In the genomic region with DNA sequence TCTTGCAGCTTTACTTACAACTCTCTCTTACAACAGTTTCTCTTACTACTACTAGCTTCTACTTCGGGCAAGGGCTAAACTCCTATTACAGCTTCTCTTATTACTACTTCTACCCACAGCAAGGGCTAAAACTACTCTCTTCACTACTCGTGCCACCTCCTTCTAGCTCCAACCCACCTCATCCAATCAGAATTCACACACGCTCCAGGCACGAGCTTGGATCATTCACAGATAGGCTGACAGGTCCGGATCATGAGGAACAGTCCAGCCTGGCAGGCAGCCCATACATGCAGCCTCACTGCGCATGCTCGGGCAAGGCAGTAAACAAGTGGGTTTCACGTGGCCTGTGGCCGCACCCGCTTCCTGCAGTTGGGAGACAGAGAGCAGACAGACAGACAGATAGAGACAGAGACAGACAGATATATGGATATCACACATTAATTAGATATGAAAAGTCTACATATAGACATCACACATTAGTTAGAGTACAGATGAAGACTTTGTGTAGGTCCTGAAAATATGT, we compare ENCODE assay signal across 18 mouse cellular contexts.
DNase-seq lines count a peak whose midpoint lies in the region.
"Had no signal": no experiment of that assay in that cellular context is flagged by ENCODE, and none has a peak within 500 bp of the region (broad histone marks: within the 10 kb centered on the region; RNA-seq: fewer than 3 reads in every experiment).

No protein-coding gene starts in this region.

- peak; percentile 6 for DNase-seq in gastrocnemius, postnatal 14 days
- DNase-seq in gastrocnemius, adult 8-10 months (ENCODE audit: low spot score in 2 of 2), result no peak
- peak; percentile 34 for DNase-seq in heart, postnatal 4 days
- DNase-seq in heart, postnatal 36 days, result no peak
- DNase-seq in MEL-GATA-1-ER (ENCODE audit: extremely low read depth, low read depth) (peak; percentile 72), ZHBTc4 (ENCODE audit: low read depth, low spot score) (peak; percentile 12)
- DNase-seq in adrenal gland, adult 8-10 months, result no peak
- DNase-seq: adrenal gland, postnatal 10 days; adrenal gland, postnatal 36 days; B cell, adult 2 months; cerebellum, adult 18-20 months; cerebellum, adult 9-11 months; cerebellum, postnatal 36 days; embryo, embryonic 11 days; gastrocnemius, postnatal 25 days; heart, adult 2 months; kidney, adult 18-20 months; kidney, adult 9 months had no signal

- intact Hi-C loops in gastrocnemius, postnatal 14 days (cut with DNase I; ENCODE audit: low total_unique reads), result no loop called here
- intact Hi-C loops in heart, postnatal 36 days (cut with DNase I), result no loop called here

Comparison
In these comparisons a context has a peak if more than half of its experiments do, and no peak if none do; other contexts are left out.
1. DNase-seq: peak in gastrocnemius, postnatal 14 days (single experiment), heart, postnatal 4 days (single experiment), MEL-GATA-1-ER (single experiment) and ZHBTc4 (single experiment); none in gastrocnemius, adult 8-10 months (0 of 2), heart, postnatal 36 days (0 of 2) and adrenal gland, adult 8-10 months (single experiment).